Mouse (Mus musculus) lung, postnatal 0 days (tissue): ENCODE measurements around the gene Cox6b1.

Source experiments
- CTCF ChIP-seq: IDR thresholded peaks from 2 replicates; pipeline ENCODE4 v1.5.1; 2016; ENCODE audit warnings: antibody characterized with exemption, mild to moderate bottlenecking
- EP300 ChIP-seq: IDR thresholded peaks from 2 replicates; pipeline ENCODE4 v1.6.1; 2016; ENCODE audit warnings: antibody characterized with exemption, mild to moderate bottlenecking, control low read depth

DNA sequence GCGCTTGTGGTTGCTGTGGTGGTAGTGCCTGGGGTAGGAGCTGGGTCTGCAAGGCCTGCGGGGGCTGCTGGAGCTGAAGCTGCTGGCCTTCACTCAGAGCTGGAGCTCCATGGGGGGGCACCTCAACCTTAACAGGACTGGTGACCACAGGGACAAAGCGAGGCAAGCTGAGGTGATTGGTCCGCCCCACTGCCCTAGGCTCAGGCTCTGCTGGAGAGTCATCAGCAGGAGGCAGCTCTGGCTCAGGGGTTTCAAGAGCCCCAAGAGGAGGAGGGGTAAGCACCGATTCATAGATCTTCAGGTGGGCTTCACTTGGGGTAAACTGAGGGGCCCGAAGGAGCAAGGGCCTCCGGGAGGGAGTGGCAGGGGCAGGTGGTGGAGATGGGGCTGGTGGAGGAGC, 40.8 kb downstream of the Cox6b1 start:
- TF ChIP-seq CTCF (no peak), EP300 (no peak)
